Mouse (Mus musculus) lung, postnatal 0 days (tissue): ENCODE measurements around the gene Gm20458.

Source experiments
- CTCF ChIP-seq: IDR thresholded peaks from 2 replicates; pipeline ENCODE4 v1.5.1; 2016; ENCODE audit warnings: antibody characterized with exemption, mild to moderate bottlenecking
- EP300 ChIP-seq: IDR thresholded peaks from 2 replicates; pipeline ENCODE4 v1.6.1; 2016; ENCODE audit warnings: antibody characterized with exemption, mild to moderate bottlenecking, control low read depth

DNA sequence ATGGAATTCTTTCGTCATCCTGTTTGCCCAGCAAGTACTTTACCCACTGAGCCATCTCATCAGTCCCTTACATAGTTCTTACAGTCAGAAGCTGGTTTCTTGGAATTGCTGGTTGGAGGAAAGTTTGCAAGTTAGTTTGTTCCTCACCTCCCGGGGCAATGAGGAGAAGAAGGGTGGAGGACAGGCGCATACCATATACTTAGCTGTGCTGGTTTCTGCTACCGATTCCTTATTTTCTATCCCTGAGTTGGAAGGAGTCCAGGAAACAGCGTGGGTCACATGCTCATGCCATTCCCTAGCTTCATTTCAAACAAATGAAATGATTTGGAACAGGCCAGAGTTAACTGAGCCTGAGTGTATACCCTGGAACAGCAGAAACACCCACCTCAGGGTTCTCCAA lies 11.8 kb upstream of the Gm20458 start:
- TF ChIP-seq CTCF (no peak), EP300 (peak; percentile 13; the same call in 1 of the 2 replicates)
